Mouse (Mus musculus) gastrocnemius, adult 8-10 months (tissue): ENCODE measurements around the gene Dock10. TPM values are rescaled to one million over a fixed set of nuclear protein-coding genes. Genes with fewer than 3 reads are reported as not detected.

Experiments used
- DNase-seq, 2 experiments: peaks; one replicate each; pipeline ENCODE4 v3.0.0; 2022; ENCODE audit warnings: low spot score in 2 of 2
- total RNA-seq, 4 experiments: library from RNA; stranded (reverse); gene quantifications; 2 replicates each; pipeline ENCODE4 v1.2.4; 2022

Gene Dock10
- total RNA-seq, 4 experiments from 2014 or later: 0.92 to 2.0 (median 1.6) TPM

DNA sequence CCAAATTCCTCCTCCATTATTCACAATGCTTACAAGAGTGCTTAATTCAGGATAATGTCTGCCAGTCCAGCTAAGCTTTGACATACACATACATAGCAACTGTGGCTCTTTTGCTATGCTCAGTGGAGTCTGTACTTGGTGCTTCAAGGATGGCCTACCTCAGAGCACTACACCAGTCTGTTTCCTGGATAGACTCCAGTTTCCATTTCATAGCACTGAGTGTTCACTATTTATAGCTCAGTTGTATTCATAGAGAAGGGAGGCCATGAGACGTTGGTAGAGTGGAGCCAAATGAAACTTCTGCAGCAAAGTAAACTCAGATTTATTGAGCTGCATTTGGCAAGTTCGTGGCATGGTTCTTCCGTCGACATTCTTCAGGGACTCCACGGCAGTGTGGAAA, 274.9 kb downstream of the Dock10 start:
- DNase-seq: no peak

DNA sequence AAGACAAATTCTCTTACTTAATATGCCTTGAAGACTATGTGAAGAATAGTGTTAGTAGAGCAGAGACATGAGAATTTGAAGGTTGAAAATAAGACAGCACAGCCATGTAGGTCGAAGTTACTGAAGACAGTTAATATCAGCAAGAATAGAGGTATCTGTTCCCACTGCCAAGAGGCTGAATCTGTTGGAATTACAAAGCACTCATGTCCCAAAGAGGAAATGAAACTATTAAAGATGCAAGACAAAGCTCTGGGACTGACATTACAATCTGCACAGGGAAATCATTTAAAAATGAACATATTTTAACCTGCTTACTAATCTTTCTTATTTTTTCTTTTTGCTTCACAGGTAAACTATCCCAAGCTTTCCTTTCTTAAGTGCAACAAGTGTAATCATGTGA, 283.4 kb downstream of the Dock10 start:
- DNase-seq: no peak

DNA sequence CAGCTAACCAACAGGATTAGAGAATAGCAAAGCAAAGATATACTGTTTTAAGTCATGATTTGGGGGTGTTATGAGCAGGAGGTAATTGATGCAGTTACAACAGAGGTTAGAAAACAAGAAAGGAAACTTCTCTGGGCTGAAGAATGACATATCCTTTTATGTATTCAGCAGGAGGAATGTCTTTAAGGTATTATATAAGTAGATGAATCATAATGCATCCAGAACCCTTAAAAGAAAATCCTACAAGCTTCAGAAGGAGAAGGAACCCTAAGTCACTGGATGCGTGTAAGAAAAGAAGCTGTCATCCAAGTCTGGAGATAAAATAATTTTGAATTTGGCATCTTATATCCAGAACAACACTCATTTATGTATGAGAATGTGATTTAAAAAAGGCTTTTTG, 285.9 kb downstream of the Dock10 start:
- DNase-seq: no peak

DNA sequence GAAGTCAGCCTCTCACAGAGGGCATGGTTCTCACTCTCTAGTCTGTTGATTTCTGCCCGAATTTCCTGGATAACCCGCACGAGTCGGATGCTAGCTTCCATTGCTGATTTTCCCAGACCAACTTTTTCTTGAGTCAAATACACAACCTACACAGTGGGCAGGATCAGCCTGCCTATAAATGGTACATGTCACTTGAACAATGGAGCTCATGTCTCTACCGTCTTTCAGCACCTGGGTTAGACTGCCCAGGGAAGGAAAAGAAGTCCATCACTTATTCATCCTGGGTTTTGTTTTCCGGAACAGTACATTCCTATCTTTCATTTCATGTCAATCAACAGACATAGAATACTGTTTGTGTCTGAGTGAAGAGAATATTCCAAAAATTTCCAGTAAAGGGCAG, 297.0 kb downstream of the Dock10 start, which contains the start of gene Gm45261:
TSS of gene Gm45261 (minus strand) at position 101 of the 400 bp plus-strand sequence.
- DNase-seq: no peak

DNA sequence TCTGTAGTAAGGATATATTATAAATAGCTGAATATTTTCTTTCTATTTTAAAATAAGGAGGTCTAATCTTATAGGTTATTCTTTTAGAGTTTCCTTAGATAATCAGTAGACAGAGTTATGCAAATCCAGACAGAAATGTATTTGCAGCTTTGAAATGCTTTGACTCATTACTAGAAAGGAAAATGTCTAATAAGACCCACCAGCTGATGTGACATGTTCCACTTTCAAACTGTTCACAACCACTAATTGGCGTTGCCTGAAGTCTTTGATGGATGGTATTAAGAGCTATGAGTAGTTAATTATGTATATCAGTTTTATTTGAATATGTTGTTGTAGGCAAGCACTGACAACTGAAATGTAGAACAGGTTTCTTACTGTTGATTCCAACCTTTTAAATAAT, 298.4 kb downstream of the Dock10 start:
- no peak for DNase-seq

DNA sequence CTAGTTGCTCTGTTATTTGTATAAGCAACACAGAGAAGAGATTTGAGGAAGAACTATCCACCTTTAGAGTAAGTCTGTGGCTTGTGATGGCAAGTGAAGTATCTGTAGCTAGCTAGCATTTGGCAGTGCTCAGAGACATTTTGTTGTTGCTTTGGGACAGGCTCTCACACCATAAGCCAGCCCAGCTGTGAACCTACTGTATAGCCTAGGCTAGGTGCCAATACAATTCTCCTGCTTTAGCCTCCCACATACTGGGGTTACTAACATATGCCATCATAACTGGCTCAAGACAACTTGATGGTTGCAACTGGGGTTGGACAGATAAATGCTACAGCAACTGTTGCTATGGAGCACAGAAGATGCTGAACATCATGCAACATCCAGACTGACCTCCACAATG, 298.9 kb downstream of the Dock10 start:
- no peak for DNase-seq

DNA sequence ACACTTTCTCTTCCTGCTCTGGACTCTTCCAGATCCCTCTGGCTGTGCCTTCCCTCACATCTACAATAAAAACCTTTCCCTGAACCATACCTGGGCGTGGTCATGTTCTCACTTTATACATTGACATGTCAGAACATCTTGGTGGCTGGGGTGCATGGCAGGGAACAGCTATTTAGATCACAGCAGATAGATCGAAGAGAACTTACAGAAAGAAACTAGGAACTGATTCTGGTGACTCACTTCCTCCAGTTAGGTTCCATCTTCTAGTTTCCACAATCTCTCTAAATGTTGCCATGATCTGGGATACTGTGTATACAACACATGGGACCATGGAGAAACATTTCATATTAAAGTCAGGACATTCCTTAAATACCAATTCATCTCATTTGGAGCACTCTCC, 304.4 kb downstream of the Dock10 start:
- DNase-seq: no peak

DNA sequence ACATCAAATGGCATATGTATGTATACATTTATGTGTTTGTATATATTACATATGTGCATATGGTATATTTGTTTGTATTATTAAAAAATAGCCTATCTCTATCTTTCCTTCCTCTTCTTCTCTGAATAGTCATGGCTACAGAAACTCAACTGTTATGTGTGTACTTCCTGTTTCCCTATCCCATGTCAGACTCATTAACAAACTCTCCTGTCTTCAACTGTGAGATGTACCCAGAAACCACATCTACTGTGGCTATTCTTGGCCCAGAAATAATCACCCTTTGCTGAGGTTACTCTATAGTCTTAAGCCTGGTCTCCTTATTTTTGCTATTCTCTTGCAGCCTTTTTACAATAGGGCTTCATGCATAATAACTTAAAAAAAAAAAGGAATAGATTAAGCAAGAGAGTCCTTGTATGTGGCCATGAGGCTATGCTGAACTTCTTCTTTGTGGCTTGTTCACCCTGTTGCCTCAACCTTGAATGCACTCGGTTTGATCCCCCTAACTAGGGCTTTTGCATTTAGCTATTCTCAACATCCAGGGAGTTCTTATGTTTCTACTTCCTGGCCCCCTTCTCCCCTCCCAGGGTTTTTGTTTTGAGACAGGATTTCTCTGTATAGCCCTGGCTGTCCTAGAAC, 306.3 kb downstream of the Dock10 start:
- DNase-seq: no peak
